Mouse (Mus musculus): ENCODE results near the gene Clcn6.

- no peak for TF ChIP-seq POLR2A (IDR thresholded peaks at IDR 0.05; ENCODE audit: borderline replicate concordance, insufficient read depth, low read length)
- TF ChIP-seq CTCF (IDR thresholded peaks at IDR 0.05; ENCODE audit: borderline replicate concordance, insufficient read depth, low read depth, low read length), result no peak
Observed at GRCm38 (mm10) chr4:147995311-147995710, 43.3 kb downstream of the Clcn6 start.
